Mouse (Mus musculus): ENCODE measurements around the gene Sh3pxd2b. TPM values are rescaled to one million over a fixed set of nuclear protein-coding genes. Genes with fewer than 3 reads are reported as not detected.

Sh3pxd2b gene
- total RNA-seq, 2 experiments from 2014 or later: 25.1 to 32.5 TPM

- DNase-seq: peak; percentile 62
Measured at GRCm38 (mm10) chr11:32340476-32341473, 6.8 kb upstream of the Sh3pxd2b start.

GRCm38 (mm10) chr11:32342770-32343191 lies 4.8 kb upstream of the Sh3pxd2b start:
- DNase-seq: peak; percentile 39

- no peak for DNase-seq
Measured at GRCm38 (mm10) chr11:32343350-32343749, 4.3 kb upstream of the Sh3pxd2b start.

- DNase-seq: no peak
Measured at GRCm38 (mm10) chr11:32345504-32346297, 1.9 kb upstream of the Sh3pxd2b start.

- DNase-seq: no peak
Measured at GRCm38 (mm10) chr11:32347264-32347606, 385 bp upstream of the Sh3pxd2b start.

GRCm38 (mm10) chr11:32348433-32349283 lies 1.0 kb downstream of the Sh3pxd2b start:
- no peak for DNase-seq

GRCm38 (mm10) chr11:32349284-32349953 lies 1.8 kb downstream of the Sh3pxd2b start:
- DNase-seq: no peak

GRCm38 (mm10) chr11:32352946-32353345 lies 5.3 kb downstream of the Sh3pxd2b start:
- DNase-seq: no peak

- DNase-seq: no peak
Measured at GRCm38 (mm10) chr11:32355377-32355776, 7.8 kb downstream of the Sh3pxd2b start.

- peak; percentile 90 for DNase-seq
Measured at GRCm38 (mm10) chr11:32357686-32358085, 10.1 kb downstream of the Sh3pxd2b start.

GRCm38 (mm10) chr11:32358399-32358798 lies 10.8 kb downstream of the Sh3pxd2b start:
- no peak for DNase-seq

GRCm38 (mm10) chr11:32359566-32359965 lies 11.9 kb downstream of the Sh3pxd2b start:
- no peak for DNase-seq

- no peak for DNase-seq
Measured at GRCm38 (mm10) chr11:32361774-32362173, 14.2 kb downstream of the Sh3pxd2b start.

- no peak for DNase-seq
Measured at GRCm38 (mm10) chr11:32363188-32363587, 15.6 kb downstream of the Sh3pxd2b start.

GRCm38 (mm10) chr11:32363610-32364220 lies 16.1 kb downstream of the Sh3pxd2b start:
- peak; percentile 60 for DNase-seq

GRCm38 (mm10) chr11:32364375-32364774 lies 16.8 kb downstream of the Sh3pxd2b start:
- DNase-seq: no peak

- no peak for DNase-seq
Measured at GRCm38 (mm10) chr11:32365498-32365897, 17.9 kb downstream of the Sh3pxd2b start.

GRCm38 (mm10) chr11:32367056-32367455 lies 19.4 kb downstream of the Sh3pxd2b start:
- no peak for DNase-seq

GRCm38 (mm10) chr11:32368986-32369385 lies 21.4 kb downstream of the Sh3pxd2b start:
- DNase-seq: no peak

GRCm38 (mm10) chr11:32370881-32371280 lies 23.3 kb downstream of the Sh3pxd2b start:
- DNase-seq: no peak

All from gastrocnemius, postnatal 10 days (tissue).